Mouse (Mus musculus) E14TG2a.4 (cell line): Measurements from ENCODE around the gene Zkscan2.

Source experiments
- CTCF ChIP-seq: conservative IDR thresholded peaks from 2 replicates; pipeline ENCODE4 v1.5.1; 2014; ENCODE audit warnings: low read length
- NANOG ChIP-seq: IDR thresholded peaks from 2 replicates; pipeline ENCODE4 v1.6.1; 2014; ENCODE audit warnings: borderline replicate concordance, low read length, mixed read lengths
- POU5F1 ChIP-seq: IDR thresholded peaks from 2 replicates; pipeline ENCODE4 v1.6.1; 2014; ENCODE audit warnings: low read length, borderline replicate concordance

DNA sequence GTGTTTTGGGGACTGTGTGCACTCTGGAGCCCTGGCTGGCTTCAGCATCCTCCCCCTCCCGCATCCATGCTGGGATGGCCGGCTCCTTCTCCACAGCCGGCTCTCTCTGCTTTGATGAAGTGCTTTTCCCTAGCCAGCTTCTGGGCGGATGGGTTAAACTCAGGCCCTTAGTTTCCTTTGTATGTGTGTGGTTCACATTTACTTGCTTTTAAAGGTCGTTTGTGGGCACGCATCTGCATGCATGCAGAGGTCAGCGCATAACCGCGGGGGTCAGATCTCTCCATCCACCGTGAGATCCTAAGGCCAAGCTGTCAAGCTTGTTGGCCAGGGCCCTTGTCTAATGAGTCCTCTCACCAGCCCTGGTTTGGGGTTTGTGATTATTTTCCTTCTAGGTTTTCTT, 50.6 kb downstream of the Zkscan2 start:
- TF ChIP-seq CTCF (no peak), POU5F1 (no peak), NANOG (no peak)
